Mouse (Mus musculus) hematopoietic stem cell, adult 5-6 weeks (primary cell): Measurements from ENCODE around the gene Mgat4a. TPM values are rescaled to one million over a fixed set of nuclear protein-coding genes. Genes with fewer than 3 reads are reported as not detected.

Experiments
- ATAC-seq, 2 experiments: fragments of 125-278 bp in 1 of 2; replicated peaks in 1 of 2; 2 replicates each; pipeline ENCODE4 v1.8.0; 2016 to 2017; ENCODE audit warnings: inconsistent platforms in 2 of 2, mild to moderate bottlenecking in 2 of 2, moderate number of reproducible peaks in 2 of 2, low read depth in 1 of 2, moderate TSS enrichment in 1 of 2; ENCODE audit not compliant: low FRiP score in 2 of 2, poor library complexity in 2 of 2, severe bottlenecking in 2 of 2, insufficient read depth in 1 of 2, low TSS enrichment in 1 of 2
- total RNA-seq: library from RNA; stranded (forward); fragments of 172-1452, 232-1000 nt; gene quantifications from 2 replicates; pipeline ENCODE4 v1.2.3, GENCODE M21; 2017

Mgat4a gene
- total RNA-seq, 1 experiment from 2014 or later, result 22.9 TPM

DNA sequence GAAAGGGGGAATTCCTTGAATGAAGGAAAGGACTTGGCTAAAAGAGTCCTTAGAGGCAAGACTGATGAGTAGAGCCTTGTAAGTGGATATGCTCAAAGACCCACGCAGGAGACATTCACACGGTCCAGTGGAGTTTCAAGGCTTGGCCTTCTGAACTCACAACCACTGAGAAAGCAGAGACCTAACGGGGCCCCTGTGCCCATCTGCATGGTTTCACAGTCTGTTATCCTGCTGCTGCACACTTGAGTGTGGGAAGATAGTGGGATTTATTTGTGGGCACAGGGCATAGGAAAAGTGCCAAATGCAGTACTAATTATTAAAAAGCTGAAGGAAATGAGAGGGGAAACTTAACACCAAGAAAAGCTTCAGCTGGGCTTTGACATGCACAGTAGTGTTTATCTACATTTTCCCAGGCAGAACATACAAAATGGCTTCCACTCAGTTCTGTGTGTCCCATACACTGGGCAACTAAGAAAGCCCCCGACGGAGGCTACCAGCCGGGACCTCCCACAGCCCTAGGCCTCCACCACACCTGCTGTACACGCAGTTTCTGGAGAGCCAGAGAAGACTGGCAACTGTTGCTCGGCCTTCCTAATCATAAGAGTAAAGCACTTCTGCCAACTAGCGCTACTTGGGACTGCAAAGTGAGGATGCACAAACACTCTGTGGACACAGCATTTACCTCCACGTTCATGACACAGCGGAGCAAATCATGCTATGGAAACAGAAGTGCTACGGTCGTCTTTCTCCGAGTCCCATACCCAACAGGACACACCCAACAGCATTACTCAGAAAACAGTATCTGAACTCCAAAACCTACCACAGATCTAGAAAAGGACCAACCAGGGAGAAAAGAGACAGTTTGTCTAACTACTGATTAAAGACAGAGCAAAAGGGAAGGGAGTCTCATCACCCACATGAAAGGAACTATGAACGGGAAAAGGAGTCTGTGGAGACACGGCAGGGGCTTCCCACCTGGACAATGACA, 97.7 kb downstream of the Mgat4a start:
- no peak for ATAC-seq

DNA sequence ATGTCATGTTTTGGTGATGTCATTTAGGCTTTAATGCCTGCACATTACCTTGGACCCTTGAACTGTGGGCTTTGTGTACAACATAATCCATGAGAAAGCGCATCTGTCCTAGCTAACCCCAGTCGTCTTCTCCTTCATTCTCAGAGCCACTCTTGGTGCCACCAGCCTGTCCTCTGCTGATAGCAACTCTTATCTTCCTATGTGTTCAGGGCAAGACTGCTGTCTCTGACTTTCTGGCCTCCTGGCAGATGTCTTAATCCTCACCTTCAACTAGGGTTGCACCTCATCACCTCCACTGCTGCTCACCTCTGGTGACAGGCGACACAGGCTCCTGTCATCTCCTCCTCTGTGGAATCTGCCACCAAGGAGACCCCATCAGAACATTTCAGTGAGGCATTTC, 104.4 kb downstream of the Mgat4a start:
- no peak for ATAC-seq

- ATAC-seq, result no peak
Measured at GRCm38 (mm10) chr1:37430297-37430840, 110.4 kb downstream of the Mgat4a start.

GRCm38 (mm10) chr1:37429366-37430296, 111.2 kb downstream of the Mgat4a start, which contains the start of the genes Coa5 and Unc50:
Gene Coa5 (minus strand): TSS chr1:37430103.
Gene Unc50 (plus strand): TSS chr1:37430139.
- peak; percentile 95 to 96 for ATAC-seq

DNA sequence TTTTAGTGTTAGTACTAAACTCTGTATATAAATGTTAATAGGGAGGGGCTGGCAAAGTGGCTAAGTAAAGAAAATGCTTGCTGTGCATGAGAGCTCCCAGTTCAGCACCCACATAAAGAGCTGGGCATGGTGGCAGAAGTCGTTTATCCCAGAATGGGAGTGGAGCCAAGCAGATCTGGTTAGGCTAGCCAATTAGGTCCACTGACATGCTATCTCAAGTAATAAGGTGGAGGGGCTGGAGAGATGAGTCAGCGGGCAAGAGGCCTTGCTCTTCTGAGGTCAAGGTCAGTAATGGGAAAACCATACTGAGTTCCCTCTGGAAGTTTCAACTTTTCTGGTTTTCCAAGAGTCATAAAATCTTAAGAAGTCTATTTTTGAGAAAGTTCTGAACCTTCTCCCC, 111.9 kb downstream of the Mgat4a start:
- ATAC-seq, result no peak

- ATAC-seq, result no peak
Measured at GRCm38 (mm10) chr1:37427144-37427875, 113.5 kb downstream of the Mgat4a start.

DNA sequence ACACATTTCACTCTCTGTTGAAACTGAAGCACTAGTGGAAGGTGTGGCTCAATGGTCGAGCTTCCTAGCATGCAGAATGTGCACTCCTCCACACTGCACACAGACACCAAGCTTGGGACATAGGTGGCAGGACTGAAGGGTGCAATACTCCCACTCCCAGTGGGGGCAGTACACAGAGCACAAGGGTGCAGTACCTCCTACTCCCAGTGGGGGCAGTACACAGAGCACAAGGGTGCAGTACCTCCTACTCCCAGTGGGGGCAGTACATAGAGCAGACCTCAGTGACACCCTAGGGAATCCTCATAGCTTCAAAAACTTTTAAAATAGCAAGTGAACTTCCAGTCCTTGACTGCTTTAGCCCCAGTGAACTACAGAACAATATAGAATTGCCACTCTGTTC, 121.4 kb downstream of the Mgat4a start:
- ATAC-seq, result peak; percentile 96 to 98

- ATAC-seq, result no peak
Measured at GRCm38 (mm10) chr1:37415394-37415793, 125.4 kb downstream of the Mgat4a start.

GRCm38 (mm10) chr1:37409647-37410046, 131.2 kb downstream of the Mgat4a start:
- no peak for ATAC-seq

DNA sequence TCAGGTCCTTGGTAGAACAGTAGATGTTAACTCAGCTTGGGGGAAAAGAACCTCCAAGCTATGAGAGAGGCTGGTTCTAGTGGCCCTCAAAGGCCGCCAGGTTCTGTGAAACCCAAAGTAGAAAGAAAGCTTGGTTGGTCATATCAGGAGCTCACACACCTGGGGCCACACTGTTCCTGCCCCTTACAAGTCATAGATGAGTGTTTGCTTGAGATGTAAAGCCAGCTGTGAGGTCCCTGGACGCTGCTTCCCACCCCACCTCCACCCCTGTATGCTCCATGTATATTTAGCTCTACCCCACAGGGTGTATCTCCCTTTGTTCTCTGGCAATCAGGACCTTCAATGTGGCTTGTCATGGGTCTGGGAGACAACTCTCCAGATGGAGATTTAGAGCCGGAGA, 132.1 kb downstream of the Mgat4a start:
- ATAC-seq, result no peak

- ATAC-seq, result no peak
Measured at GRCm38 (mm10) chr1:37408059-37408458, 132.8 kb downstream of the Mgat4a start.

GRCm38 (mm10) chr1:37407228-37407627, 133.6 kb downstream of the Mgat4a start:
- ATAC-seq, result no peak

DNA sequence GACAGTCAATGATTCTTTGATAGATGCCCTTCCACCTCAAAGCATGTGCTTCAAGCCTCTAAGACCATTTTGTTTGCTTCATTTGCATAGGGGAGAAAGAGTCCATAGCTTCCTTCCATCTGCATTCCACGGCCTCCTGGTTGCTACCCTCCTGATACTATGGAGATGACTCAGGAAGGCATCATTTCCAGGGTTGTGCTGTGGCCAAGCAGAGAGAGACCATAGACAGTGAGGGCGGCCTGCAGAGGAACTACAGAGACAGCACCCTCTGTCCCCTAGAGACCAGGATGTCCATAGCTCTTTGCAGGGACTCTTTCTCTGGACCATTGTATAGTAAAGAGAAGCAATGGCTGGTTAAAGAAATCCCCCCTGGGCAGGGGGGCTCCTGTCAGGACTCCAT, 135.7 kb downstream of the Mgat4a start:
- ATAC-seq, result no peak

GRCm38 (mm10) chr1:37401687-37402086, 139.1 kb downstream of the Mgat4a start:
- peak; percentile 72 to 74; a peak in 3 of 4 replicates for ATAC-seq

GRCm38 (mm10) chr1:37399734-37400133, 141.1 kb downstream of the Mgat4a start:
- ATAC-seq, result no peak

DNA sequence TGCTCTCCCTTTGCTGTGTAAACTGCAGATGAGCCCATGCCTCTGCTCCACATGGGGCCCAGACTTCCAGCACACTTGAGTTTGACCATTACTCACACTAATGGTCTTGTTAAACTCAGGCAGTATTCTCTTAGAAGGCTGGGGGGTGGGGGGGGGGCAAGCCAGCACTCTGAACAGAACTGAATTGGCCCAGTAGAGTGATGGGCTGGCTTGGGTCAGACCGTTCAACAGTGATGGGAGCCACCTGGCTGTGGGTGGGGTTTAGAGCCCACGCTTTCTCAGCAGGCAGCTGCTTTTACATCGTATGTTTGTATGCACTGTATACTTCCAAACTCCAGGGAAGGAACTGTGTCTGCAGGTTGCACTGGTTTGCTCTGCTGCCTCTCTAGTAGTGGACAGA, 141.9 kb downstream of the Mgat4a start:
- ATAC-seq, result no peak

GRCm38 (mm10) chr1:37396481-37396880, 144.3 kb downstream of the Mgat4a start:
- no peak for ATAC-seq
